Mouse (Mus musculus) mature B cell (primary cell): ENCODE measurements around the gene Xcl1.

Experiments used
- in situ Hi-C: fragments of 300-500 bp; cut with MboI; formaldehyde crosslinking; loops from 2 replicates; pipeline ENCODE4 v1.14.3; 2019

Xcl1 gene

DNA sequence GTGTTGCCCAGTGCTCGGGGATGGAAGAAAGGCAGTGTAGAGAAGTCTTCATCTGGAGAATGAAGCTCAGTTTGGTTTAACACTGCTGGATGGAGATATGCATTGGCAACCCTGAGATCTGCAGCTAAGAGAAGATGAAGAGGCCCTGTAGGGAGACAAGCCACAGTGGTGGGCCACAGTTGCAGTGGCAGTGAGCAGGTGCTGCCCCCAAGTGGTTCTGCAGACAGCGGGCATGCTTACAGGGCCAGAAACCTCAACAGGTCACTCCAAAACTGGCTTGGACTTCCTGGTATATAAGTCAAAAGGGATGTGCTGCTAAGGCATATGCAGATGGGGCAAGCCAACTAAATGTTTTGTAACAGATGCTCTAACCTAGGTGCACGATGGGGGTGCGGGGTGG is 30.3 kb downstream of the Xcl1 start:
- in situ Hi-C loops = no loop called here

DNA sequence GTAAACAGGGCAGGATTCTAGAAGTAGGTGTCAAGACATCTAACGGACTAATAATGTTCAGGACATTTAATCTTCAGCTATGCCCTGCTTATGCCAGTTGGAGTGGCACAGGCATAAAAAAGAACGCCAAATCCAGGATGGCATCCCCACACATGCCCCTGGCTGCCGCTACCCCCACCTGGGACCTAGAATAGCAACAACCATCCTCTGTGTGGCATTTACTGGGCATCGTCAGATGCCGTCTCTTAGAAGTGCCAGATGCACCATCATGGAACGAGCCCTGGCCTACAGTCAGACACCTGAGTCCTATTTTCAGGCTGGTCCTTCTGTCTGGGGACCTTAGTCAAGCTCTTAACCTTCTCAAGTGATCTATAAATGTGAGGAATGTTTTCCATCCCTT is 34.6 kb downstream of the Xcl1 start:
- in situ Hi-C loops = no loop called here

- in situ Hi-C loops = no loop called here
Measured at GRCm38 (mm10) chr1:164900226-164900625, 35.1 kb downstream of the Xcl1 start.

GRCm38 (mm10) chr1:164899506-164899905 is 35.8 kb downstream of the Xcl1 start:
- in situ Hi-C loops = no loop called here

DNA sequence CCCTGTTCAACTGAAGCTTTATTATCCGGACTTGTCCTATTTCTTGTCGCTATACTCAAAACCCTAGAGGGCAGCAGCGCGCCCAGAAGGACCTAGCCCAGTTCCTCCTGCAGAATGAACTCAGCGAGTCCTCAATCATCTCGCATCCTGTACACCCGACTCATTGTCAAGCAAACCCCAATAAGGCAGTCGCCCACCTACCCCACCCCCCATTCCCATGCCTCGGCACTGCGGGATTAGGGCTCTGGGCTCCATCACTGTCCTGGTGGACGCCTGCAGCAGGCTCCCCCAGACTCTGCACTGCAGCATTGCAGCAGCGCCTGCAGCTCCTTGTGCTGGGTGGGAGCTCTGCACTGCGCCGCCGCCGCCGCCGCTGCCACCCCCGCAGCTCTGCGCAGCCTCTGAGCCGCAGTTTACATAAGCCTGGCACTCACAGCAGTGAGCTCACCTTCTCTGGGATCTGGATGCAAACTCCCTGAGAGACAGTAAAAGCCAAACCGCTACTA is 36.4 kb downstream of the Xcl1 start:
- in situ Hi-C loops = no loop called here

DNA sequence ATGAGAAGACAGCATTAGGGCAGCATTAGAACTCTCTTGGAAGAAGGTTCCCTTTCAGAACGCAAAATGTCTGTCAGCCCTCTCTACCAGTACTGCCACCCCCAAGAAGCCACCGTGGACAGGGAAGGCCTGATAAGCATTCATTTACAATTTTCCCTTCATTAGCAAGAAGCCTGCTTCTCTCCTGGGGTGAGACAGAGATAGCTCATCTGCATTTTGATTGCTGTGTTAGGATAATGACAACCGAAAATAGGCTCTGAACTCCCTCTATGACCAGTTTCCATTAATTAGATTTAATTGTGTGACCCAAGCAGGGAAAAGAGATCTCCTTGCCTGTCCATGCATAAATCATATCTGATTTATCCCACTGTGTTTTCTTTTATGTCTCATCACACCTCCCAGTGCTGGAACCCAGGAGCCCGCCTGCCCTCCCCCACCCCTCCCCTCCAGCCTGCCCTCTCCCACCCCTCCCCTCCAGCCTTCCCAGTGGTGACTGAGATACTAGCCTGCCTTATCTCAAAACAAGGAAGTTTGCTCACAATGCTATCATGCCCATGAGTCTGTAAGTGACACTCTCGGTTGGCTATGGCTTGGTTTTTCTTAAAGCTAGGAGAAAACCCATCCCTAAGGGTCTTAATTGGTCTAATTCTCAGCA is 38.0 kb downstream of the Xcl1 start:
- in situ Hi-C loops = no loop called here

GRCm38 (mm10) chr1:164896211-164897145 is 38.8 kb downstream of the Xcl1 start:
- in situ Hi-C loops = no loop called here

DNA sequence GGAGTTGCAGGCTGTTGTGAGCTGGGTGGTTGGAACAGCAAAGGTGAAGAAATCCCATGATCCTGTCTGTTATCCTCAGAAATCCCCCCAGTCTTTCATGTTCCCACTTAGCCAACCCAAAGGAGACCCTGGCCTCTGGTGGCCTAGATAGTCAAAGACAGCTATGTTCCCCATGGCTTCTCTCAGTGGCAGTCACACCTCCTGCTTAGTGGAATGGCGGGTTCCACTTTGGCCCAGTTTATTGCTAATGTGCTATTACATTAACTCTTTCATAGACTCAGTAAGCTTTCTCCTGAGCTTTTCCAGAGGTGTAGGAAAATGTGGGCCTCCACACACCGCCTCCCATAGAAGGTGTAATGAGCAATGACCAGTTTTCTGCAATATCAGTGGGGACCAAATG is 39.5 kb downstream of the Xcl1 start:
- in situ Hi-C loops = no loop called here

GRCm38 (mm10) chr1:164890366-164890765 is 45.0 kb downstream of the Xcl1 start:
- in situ Hi-C loops = no loop called here

DNA sequence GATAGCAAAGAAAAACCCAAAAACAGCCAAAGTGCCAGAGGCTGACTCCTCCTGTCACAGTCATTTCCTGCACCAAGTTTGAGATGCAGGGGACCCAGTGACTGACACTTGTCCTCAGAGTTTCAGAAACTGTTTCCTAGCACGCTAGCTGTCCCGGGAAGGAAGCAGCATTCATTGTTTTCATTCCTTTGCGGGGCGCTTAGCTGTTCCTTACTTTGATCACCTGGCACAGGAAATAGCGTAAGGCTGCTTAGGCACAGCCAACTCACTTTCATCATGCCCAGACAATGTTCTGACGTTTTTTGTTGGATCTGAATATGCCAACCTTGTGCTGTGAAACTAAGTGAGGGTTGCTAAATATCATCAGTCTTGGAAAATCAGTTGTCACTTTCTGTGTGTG is 46.8 kb downstream of the Xcl1 start:
- in situ Hi-C loops = no loop called here

DNA sequence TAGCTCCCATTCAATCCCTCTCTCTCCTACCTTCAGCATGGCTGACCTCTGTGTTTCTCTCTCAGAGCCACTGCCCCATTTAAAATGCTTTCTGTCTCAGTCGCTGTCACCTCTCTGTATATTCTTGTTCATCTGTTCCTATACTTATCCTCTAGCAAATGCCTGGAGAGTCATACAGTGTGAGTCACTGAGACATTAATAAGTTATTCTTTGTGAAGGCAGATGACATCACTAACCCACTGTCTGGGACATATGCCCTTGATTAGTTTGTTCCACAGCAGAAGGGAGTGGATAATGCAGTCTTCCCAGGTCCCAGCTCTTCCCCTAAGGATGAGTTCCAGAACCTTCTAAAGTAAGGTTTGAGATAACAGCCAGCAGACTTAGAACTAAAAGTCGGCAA is 47.6 kb downstream of the Xcl1 start:
- in situ Hi-C loops = no loop called here

DNA sequence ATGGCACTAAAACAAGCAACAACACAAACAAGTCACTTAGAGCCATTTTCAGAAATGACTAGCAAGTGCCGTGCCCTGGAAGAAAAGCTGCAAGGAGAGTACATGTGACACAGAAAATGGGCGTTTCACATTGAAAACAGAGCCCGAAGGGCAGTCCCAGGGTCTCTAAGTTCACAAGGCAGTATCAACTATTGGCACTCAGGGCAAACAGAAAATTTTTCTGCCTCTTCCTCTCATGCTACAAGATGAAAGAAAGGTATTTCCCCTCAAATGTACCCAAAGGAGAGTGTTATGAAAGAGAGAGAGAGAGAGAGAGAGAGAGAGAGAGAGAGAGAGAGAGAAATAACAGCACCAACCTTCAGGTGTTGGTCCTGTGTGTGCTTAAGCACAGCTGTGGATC is 53.4 kb downstream of the Xcl1 start:
- in situ Hi-C loops = no loop called here
